8 mouse cellular contexts compared by ENCODE assay signal in genomic region chr11:103953032-103953895, GRCm38 (mm10). TPM values are rescaled to one million over a fixed set of nuclear protein-coding genes. Genes with fewer than 3 reads are reported as not detected.
DNase-seq lines count a peak whose midpoint lies in the region; ATAC-seq lines count a peak whose summit lies in the region.

No protein-coding gene starts in this region.

- no peaks in the 10 kb centered on the region for H3K27me3 ChIP-seq in forebrain, embryonic 11.5 days (ENCODE audit: control insufficient read depth, insufficient read depth, low read length)
- H3K27me3 ChIP-seq in kidney, embryonic 14.5 days (ENCODE audit: control insufficient read depth, insufficient read depth, low read length), result no peaks in the 10 kb centered on the region
- no peaks in the 10 kb centered on the region for H3K27me3 ChIP-seq in stomach, embryonic 14.5 days (ENCODE audit: control insufficient read depth, insufficient read depth, low read length)

- H3K27ac ChIP-seq in forebrain, embryonic 11.5 days (ENCODE audit: low read depth, low read length), result peak overlapping the region; percentile 37; the same call in 1 of the 2 replicates
- peak overlapping the region; percentile 37; the same call in 1 of the 2 replicates for H3K27ac ChIP-seq in kidney, embryonic 14.5 days (ENCODE audit: low read depth, low read length)
- no peak overlapping the region for H3K27ac ChIP-seq in stomach, embryonic 14.5 days (ENCODE audit: low read length)

- 2% methylated on average over 30 of the region's 32 CpGs for whole genome bisulfite sequencing in forebrain, embryonic 11.5 days
- WGBS in kidney, embryonic 14.5 days, result 1% methylated on average over 32 of the region's 32 CpGs
- under 1% methylated on average over 32 of the region's 32 CpGs for WGBS in stomach, embryonic 14.5 days

- peak; percentile 88 for ATAC-seq in forebrain, embryonic 11.5 days (replicated peaks; ENCODE audit: low FRiP score)
- ATAC-seq in kidney, embryonic 14.5 days (ENCODE audit: low FRiP score, low TSS enrichment), result peak; percentile 83
- peak; percentile 80 for ATAC-seq in megakaryocyte-erythroid progenitor cell, adult 5-6 weeks (replicated peaks; ENCODE audit: low FRiP score, low TSS enrichment, poor library complexity, severe bottlenecking)
- ATAC-seq in stomach, embryonic 14.5 days (ENCODE audit: insufficient number of reproducible peaks, insufficient read depth, low FRiP score, low read depth), result peak; percentile 74; the same call in 1 of the 2 replicates

- H3K9me3 ChIP-seq in forebrain, embryonic 11.5 days (ENCODE audit: control insufficient read depth, low read length), result no peaks in the 10 kb centered on the region
- no peaks in the 10 kb centered on the region for H3K9me3 ChIP-seq in kidney, embryonic 14.5 days (ENCODE audit: control insufficient read depth, low read length)
- no peaks in the 10 kb centered on the region for H3K9me3 ChIP-seq in stomach, embryonic 14.5 days (ENCODE audit: control insufficient read depth, low read depth, low read length)

- peaks cover 5% of the 10 kb centered on the region; the same call in 1 of the 2 replicates for H3K4me1 ChIP-seq in forebrain, embryonic 11.5 days (replicated peaks; ENCODE audit: control insufficient read depth, insufficient read depth, low read length)
- H3K4me1 ChIP-seq in kidney, embryonic 14.5 days (ENCODE audit: control insufficient read depth, insufficient read depth, low read length), result no peaks in the 10 kb centered on the region
- 0 out of 2 replicates have a peak, but pooled peaks cover 8% of the 10 kb centered on the region for H3K4me1 ChIP-seq in stomach, embryonic 14.5 days (ENCODE audit: control insufficient read depth, insufficient read depth, low read length)

- DNase-seq in right cerebral cortex, adult 2 months (ENCODE audit: low spot score in 2 of 2), result peak; percentile 15 to 39
- no peak for DNase-seq in right cerebral cortex, postnatal 36 days (ENCODE audit: low spot score in 2 of 2)
- peak; percentile 29 to 44 for DNase-seq in adrenal gland, postnatal 36 days
- DNase-seq in forebrain, embryonic 11.5 days (ENCODE audit: low spot score), result peak; percentile 48
- DNase-seq in frontal cortex, postnatal 25 days (ENCODE audit: low spot score in 2 of 2), result no peak

- no peaks in the 10 kb centered on the region for H3K36me3 ChIP-seq in forebrain, embryonic 11.5 days (ENCODE audit: control insufficient read depth, insufficient read depth, low read length)
- no peaks in the 10 kb centered on the region for H3K36me3 ChIP-seq in kidney, embryonic 14.5 days (ENCODE audit: control insufficient read depth, insufficient read depth, low read length)
- H3K36me3 ChIP-seq in stomach, embryonic 14.5 days (ENCODE audit: control insufficient read depth, insufficient read depth, low read length), result no peaks in the 10 kb centered on the region

- H3K4me2 ChIP-seq in forebrain, embryonic 11.5 days (ENCODE audit: low read depth, low read length, severe bottlenecking), result peak overlapping the region; percentile 73
- peak overlapping the region; percentile 64 for H3K4me2 ChIP-seq in kidney, embryonic 14.5 days (replicated peaks; ENCODE audit: low read depth, low read length)
- peak overlapping the region; percentile 54 for H3K4me2 ChIP-seq in stomach, embryonic 14.5 days (replicated peaks; ENCODE audit: low read depth, low read length)

- peak overlapping the region; percentile 81 for H3K4me3 ChIP-seq in forebrain, embryonic 11.5 days (ENCODE audit: low read depth, low read length)
- H3K4me3 ChIP-seq in kidney, embryonic 14.5 days (ENCODE audit: low read length), result peak overlapping the region; percentile 83
- peak overlapping the region; percentile 67 for H3K4me3 ChIP-seq in stomach, embryonic 14.5 days (ENCODE audit: low read depth, low read length)

- H3K9ac ChIP-seq in forebrain, embryonic 11.5 days (ENCODE audit: low read length), result peak overlapping the region; percentile 95
- H3K9ac ChIP-seq in kidney, embryonic 14.5 days (ENCODE audit: low read depth, low read length), result peak overlapping the region; percentile 84
- peak overlapping the region; percentile 64 for H3K9ac ChIP-seq in stomach, embryonic 14.5 days (replicated peaks; ENCODE audit: low read depth, low read length)

RNA-seq across cellular contexts. Expression of gene Nsf, which starts 0.6 kb away (rescaled TPM):
- total RNA-seq in adrenal gland, postnatal 36 days (2021), result 100 to 1,000 TPM; 131 to 199 TPM
- polyA plus RNA-seq in forebrain, embryonic 11.5 days (2014; fragmentation: Nextera tagmentation; extraction: Ambion mirVana), result 52.6 and 61.2 TPM in 2 replicates
- polyA plus RNA-seq in kidney, embryonic 14.5 days (2014; fragmentation: Nextera tagmentation; extraction: Ambion mirVana), result 32.8 and 48.1 TPM in 2 replicates
- 44.6 and 58.6 TPM in 2 replicates for total RNA-seq in megakaryocyte-erythroid progenitor cell, adult 5-6 weeks (2014; fragmentation: Nextera tagmentation)
- total RNA-seq in megakaryocyte-erythroid progenitor cell, adult 5-6 weeks (2017), result 39.2 and 42.7 TPM in 2 replicates
- polyA plus RNA-seq in stomach, embryonic 14.5 days (2014; fragmentation: Nextera tagmentation; extraction: Ambion mirVana), result 43.5 and 46.9 TPM in 2 replicates

RNA-seq across cellular contexts. Expression of gene Arf2, which starts 13.3 kb away (rescaled TPM):
- 10 to 100 TPM; 48.5 to 59.1 TPM for total RNA-seq in adrenal gland, postnatal 36 days (2021)
- 124 TPM in 2 replicates for polyA plus RNA-seq in forebrain, embryonic 11.5 days (2014; fragmentation: Nextera tagmentation; extraction: Ambion mirVana)
- polyA plus RNA-seq in kidney, embryonic 14.5 days (2014; fragmentation: Nextera tagmentation; extraction: Ambion mirVana), result 44.1 and 60.4 TPM in 2 replicates
- total RNA-seq in megakaryocyte-erythroid progenitor cell, adult 5-6 weeks (2014; fragmentation: Nextera tagmentation), result 7.6 and 16.8 TPM in 2 replicates
- total RNA-seq in megakaryocyte-erythroid progenitor cell, adult 5-6 weeks (2017), result 13.9 and 27.0 TPM in 2 replicates
- 60.0 and 69.2 TPM in 2 replicates for polyA plus RNA-seq in stomach, embryonic 14.5 days (2014; fragmentation: Nextera tagmentation; extraction: Ambion mirVana)

Comparison
In these comparisons a context has a peak if more than half of its experiments do, and no peak if none do; other contexts are left out.
1. DNase-seq: peak in right cerebral cortex, adult 2 months (2 of 2), adrenal gland, postnatal 36 days (2 of 2) and forebrain, embryonic 11.5 days (single experiment); none in right cerebral cortex, postnatal 36 days (0 of 2) and frontal cortex, postnatal 25 days (0 of 2).
2. Peak in every context shown above with its lines, with median percentiles within 50 percentile points of each other: ATAC-seq, H3K4me2 ChIP-seq, H3K4me3 ChIP-seq and H3K9ac ChIP-seq.